Mouse (Mus musculus): Measurements from ENCODE around the gene Spg7. TPM values are rescaled to one million over a fixed set of nuclear protein-coding genes. Genes with fewer than 3 reads are reported as not detected.

Spg7 gene
- polyA plus RNA-seq, 1 experiment from 2014 or later = 45.8 TPM

DNA sequence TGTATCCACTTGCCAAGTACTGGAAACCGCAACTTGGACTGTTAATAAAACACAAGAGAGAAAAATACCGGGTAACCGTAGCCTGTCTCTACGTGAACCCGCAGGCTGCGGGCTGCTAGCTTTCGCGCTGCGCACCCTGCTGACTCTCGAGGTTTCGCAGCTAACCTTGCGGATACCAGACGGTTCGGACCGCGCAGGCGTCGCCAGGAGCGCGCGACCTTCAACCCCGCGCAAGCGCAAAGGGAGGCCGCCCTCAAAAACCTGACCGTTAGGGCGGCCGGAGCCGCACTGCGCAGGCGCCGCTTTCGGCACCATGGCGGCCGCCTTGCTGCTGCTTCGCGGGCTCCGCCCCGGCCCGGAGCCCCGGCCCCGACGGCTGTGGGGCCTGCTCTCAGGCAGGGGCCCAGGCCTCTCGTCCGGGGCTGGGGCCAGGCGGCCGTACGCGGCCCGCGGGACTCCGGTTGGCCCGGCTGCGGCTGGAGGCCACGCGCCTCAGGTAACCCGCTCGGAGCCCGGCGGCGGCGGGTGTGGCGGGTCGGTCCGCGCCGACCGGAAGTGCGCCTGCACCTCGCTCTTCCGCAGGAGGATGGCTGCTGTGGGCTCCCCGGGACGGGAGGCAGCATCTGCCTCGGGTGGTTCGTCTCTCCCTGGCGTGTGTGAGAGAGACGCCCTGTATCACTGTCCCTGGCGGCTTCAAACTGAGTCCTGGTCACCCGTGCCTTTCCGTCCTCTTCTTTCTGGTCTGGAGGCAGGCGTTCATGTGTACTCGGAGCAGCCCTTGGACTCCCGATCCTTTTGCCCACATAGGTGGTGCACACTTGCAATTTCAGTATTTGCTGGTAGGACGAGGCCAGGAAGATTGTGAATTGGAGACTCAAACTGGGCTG lies 2.7 kb downstream of the Spg7 start:
- ATAC-seq (ENCODE audit: low FRiP score) (peak; percentile 95), DNase-seq (ENCODE audit: low spot score) (peak; percentile 98)
- Histone ChIP-seq H3K4me3 (ENCODE audit: low read depth, low read length) (peak overlapping the region; percentile 96), H3K4me1 (replicated peaks; ENCODE audit: control insufficient read depth, insufficient read depth, low read length) (peaks cover 2% of the 10 kb centered on the region; the same call in 1 of the 2 replicates), H3K27me3 (ENCODE audit: control insufficient read depth, insufficient read depth, low read length) (no peaks in the 10 kb centered on the region), H3K9ac (ENCODE audit: low read depth, low read length) (peak overlapping the region; percentile 90), H3K9me3 (ENCODE audit: control insufficient read depth, low read length) (no peaks in the 10 kb centered on the region), H3K27ac (ENCODE audit: low read depth, low read length) (peak overlapping the region; percentile 86), H3K4me2 (replicated peaks; ENCODE audit: low read depth, low read length) (peak overlapping the region; percentile 73), H3K36me3 (ENCODE audit: control insufficient read depth, insufficient read depth, low read length) (no peaks in the 10 kb centered on the region)
- under 1% methylated on average over 78 of the region's 84 CpGs for WGBS

DNA sequence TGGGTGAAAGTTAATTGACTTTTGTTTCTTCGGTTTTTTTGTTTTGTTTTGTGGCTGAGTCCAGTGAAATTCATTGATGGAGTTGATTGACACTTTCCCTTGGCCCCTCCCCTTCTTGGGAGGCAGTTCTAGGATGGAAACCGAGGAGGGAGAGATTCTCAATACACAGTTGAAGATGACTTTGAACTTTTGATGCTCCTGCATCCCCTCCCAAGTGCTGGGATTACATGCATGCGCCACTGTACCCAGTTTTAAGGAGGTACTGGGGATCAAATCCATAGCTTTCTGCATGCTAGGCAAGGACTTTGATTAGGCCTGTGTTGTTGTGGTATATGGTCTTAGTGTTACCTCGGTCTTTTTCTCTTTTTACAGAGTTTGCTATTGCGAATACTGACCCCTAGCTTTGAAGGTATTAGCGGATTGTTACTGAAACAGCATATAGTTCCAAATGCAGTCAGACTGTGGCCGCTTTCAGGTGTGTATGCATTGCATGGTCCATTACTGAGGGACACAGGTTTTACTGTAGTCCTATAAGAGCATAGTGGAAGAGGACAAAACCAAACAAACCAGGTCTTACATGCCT lies 3.5 kb downstream of the Spg7 start:
- peak overlapping the region; percentile 86 for H3K27ac ChIP-seq (ENCODE audit: low read depth, low read length)
- WGBS = 42% methylated on average over 7 of the region's 7 CpGs
- ATAC-seq (ENCODE audit: low FRiP score) = no peak
- H3K9ac ChIP-seq (ENCODE audit: low read depth, low read length) = peak overlapping the region; percentile 90
- no peaks in the 10 kb centered on the region for H3K27me3 ChIP-seq (ENCODE audit: control insufficient read depth, insufficient read depth, low read length)
- DNase-seq (ENCODE audit: low spot score) = no peak
- H3K4me1 ChIP-seq (replicated peaks; ENCODE audit: control insufficient read depth, insufficient read depth, low read length) = peaks cover 2% of the 10 kb centered on the region; the same call in 1 of the 2 replicates
- no peaks in the 10 kb centered on the region for H3K36me3 ChIP-seq (ENCODE audit: control insufficient read depth, insufficient read depth, low read length)
- peak overlapping the region; percentile 96 for H3K4me3 ChIP-seq (ENCODE audit: low read depth, low read length)
- H3K4me2 ChIP-seq (replicated peaks; ENCODE audit: low read depth, low read length) = peak overlapping the region; percentile 73
- no peaks in the 10 kb centered on the region for H3K9me3 ChIP-seq (ENCODE audit: control insufficient read depth, low read length)

DNA sequence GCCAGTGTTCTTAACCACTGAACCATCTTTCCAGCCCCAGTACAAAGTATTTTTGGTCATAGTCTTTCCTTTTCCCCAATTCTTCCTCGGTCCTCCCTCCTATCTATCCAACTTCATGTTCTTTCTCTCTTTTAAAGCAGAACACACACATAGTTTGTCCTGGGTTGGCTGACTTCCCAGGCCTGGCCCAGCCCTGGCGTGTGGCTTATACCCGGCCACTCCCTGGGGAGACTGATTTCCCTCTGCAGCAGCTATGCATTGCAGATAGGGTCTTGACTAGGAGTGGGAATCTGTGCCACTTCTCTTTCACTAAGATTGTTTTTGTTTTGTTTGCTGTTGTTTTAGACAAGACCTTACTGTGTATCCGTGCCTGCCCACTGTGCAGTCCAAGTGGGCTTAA lies 8.4 kb downstream of the Spg7 start:
- H3K36me3 ChIP-seq (ENCODE audit: control insufficient read depth, insufficient read depth, low read length) = 0 out of 2 replicates have a peak, but pooled peaks cover 2% of the 10 kb centered on the region
- 92% methylated on average over 4 of the region's 4 CpGs for WGBS
- no peak for DNase-seq (ENCODE audit: low spot score)

DNA sequence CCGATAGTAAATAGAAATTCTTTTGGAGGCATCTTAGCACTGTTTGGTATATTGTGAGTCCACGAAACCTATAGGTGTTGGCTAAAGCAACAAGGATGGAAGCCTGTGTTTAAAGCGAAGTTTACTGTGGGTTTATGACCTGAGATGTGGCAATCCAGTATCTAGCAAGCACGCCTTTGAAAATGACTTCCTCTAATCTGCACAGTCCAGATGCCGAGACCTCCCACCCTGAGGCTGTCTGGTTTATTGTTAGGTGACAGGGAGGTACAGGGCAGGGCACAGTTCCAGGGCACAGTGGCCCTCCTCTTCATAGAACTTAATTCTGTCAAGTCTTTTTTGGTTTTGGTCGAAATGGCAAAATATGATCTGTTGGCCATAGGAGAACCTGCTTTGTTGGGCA lies 14.5 kb downstream of the Spg7 start:
- no peak for ATAC-seq (ENCODE audit: low FRiP score)
- Histone ChIP-seq H3K27ac (ENCODE audit: low read depth, low read length) (no peak overlapping the region), H3K4me2 (replicated peaks; ENCODE audit: low read depth, low read length) (no peak overlapping the region), H3K4me3 (ENCODE audit: low read depth, low read length) (no peak overlapping the region), H3K9ac (ENCODE audit: low read depth, low read length) (no peak overlapping the region), H3K4me1 (replicated peaks; ENCODE audit: control insufficient read depth, insufficient read depth, low read length) (no peaks in the 10 kb centered on the region), H3K36me3 (ENCODE audit: control insufficient read depth, insufficient read depth, low read length) (peaks cover 10% of the 10 kb centered on the region; the same call in 1 of the 2 replicates), H3K9me3 (ENCODE audit: control insufficient read depth, low read length) (no peaks in the 10 kb centered on the region), H3K27me3 (ENCODE audit: control insufficient read depth, insufficient read depth, low read length) (no peaks in the 10 kb centered on the region)
- DNase-seq (ENCODE audit: low spot score) = no peak
- WGBS = 95% methylated on average over 6 of the region's 6 CpGs

More for the DNA sequence above, 8.4 kb downstream of the Spg7 start:
- Histone ChIP-seq H3K9ac (ENCODE audit: low read depth, low read length) (no peak overlapping the region), H3K9me3 (ENCODE audit: control insufficient read depth, low read length) (no peaks in the 10 kb centered on the region), H3K27me3 (ENCODE audit: control insufficient read depth, insufficient read depth, low read length) (no peaks in the 10 kb centered on the region), H3K4me1 (replicated peaks; ENCODE audit: control insufficient read depth, insufficient read depth, low read length) (peaks cover 2% of the 10 kb centered on the region; the same call in 1 of the 2 replicates), H3K4me3 (ENCODE audit: low read depth, low read length) (no peak overlapping the region), H3K4me2 (replicated peaks; ENCODE audit: low read depth, low read length) (no peak overlapping the region), H3K27ac (ENCODE audit: low read depth, low read length) (no peak overlapping the region)
- ATAC-seq (ENCODE audit: low FRiP score) = no peak

DNA sequence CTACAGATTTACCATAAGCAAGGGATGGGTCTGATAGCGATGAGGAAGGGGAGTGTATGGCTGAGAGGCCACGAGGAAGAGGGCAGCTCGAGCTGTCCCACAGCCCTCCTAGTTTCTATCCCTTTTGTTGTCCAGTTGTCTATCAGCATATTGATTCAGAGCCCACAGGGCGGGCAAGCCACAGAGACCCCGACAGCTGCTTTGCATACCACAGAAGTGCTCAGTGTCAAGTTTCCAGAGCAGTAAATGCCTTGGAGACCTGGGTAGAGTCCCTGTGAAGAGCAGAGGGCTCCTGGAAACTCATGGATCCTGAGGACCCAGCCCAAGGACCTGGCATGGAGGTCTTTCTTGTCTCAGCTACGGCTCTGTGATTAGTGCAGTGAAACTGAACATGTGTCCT lies 20.3 kb downstream of the Spg7 start:
- no peak for ATAC-seq (ENCODE audit: low FRiP score)
- H3K9me3 ChIP-seq (ENCODE audit: control insufficient read depth, low read length) = no peaks in the 10 kb centered on the region
- H3K27me3 ChIP-seq (ENCODE audit: control insufficient read depth, insufficient read depth, low read length) = no peaks in the 10 kb centered on the region
- H3K4me1 ChIP-seq (replicated peaks; ENCODE audit: control insufficient read depth, insufficient read depth, low read length) = no peaks in the 10 kb centered on the region
- H3K27ac ChIP-seq (ENCODE audit: low read depth, low read length) = no peak overlapping the region
- peaks cover 9% of the 10 kb centered on the region; the same call in 1 of the 2 replicates for H3K36me3 ChIP-seq (ENCODE audit: control insufficient read depth, insufficient read depth, low read length)
- H3K4me3 ChIP-seq (ENCODE audit: low read depth, low read length) = no peak overlapping the region
- WGBS = 79% methylated on average over 6 of the region's 6 CpGs
- no peak overlapping the region for H3K4me2 ChIP-seq (replicated peaks; ENCODE audit: low read depth, low read length)
- no peak for DNase-seq (ENCODE audit: low spot score)
- no peak overlapping the region for H3K9ac ChIP-seq (ENCODE audit: low read depth, low read length)

DNA sequence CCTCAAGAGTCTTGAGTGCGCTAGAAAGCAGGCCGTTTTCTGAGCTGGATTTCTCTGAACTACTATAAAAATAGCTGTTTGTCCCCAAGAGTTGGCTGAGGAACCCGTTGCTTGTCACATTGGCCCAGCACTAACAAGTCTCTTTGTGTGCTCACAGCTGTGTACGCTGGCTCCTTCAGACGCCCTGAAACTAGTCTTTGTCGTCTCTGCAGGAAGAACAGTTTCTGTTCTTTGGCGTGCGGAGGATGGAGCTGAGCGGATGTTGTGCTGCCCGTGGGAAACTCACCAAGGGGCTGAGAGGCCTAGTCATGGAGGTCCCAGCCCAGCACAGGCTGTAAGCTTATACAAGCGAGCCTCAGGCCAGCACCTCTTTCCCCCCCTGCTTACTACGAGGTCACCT lies 20.9 kb downstream of the Spg7 start:
- Histone ChIP-seq H3K4me1 (replicated peaks; ENCODE audit: control insufficient read depth, insufficient read depth, low read length) (no peaks in the 10 kb centered on the region), H3K4me3 (ENCODE audit: low read depth, low read length) (no peak overlapping the region), H3K9me3 (ENCODE audit: control insufficient read depth, low read length) (no peaks in the 10 kb centered on the region), H3K27me3 (ENCODE audit: control insufficient read depth, insufficient read depth, low read length) (no peaks in the 10 kb centered on the region), H3K36me3 (ENCODE audit: control insufficient read depth, insufficient read depth, low read length) (peaks cover 9% of the 10 kb centered on the region; the same call in 1 of the 2 replicates), H3K9ac (ENCODE audit: low read depth, low read length) (no peak overlapping the region), H3K27ac (ENCODE audit: low read depth, low read length) (no peak overlapping the region), H3K4me2 (replicated peaks; ENCODE audit: low read depth, low read length) (no peak overlapping the region)
- ATAC-seq (ENCODE audit: low FRiP score) = no peak
- no peak for DNase-seq (ENCODE audit: low spot score)
- WGBS = 91% methylated on average over 12 of the region's 12 CpGs

DNA sequence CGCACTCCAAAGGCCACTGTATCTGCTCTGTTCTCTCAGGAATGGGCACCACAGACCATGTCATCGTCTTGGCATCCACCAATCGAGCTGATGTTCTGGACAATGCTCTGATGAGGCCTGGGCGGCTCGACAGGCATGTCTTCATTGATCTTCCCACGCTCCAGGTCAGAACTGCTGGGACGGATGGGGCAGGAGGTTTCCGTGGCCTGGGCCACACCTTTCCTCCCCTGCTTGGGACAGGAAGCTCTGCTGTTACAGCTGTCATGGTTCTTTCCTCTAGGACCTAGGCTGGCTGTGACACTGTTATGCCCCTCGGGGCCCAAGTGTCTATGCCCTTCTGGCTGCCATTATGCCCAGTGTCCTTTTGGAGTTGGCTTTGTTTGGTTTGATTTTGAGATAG lies 24.5 kb downstream of the Spg7 start:
- Histone ChIP-seq H3K4me3 (ENCODE audit: low read depth, low read length) (no peak overlapping the region), H3K36me3 (ENCODE audit: control insufficient read depth, insufficient read depth, low read length) (peaks cover 16% of the 10 kb centered on the region), H3K27ac (ENCODE audit: low read depth, low read length) (no peak overlapping the region), H3K9me3 (ENCODE audit: control insufficient read depth, low read length) (no peaks in the 10 kb centered on the region), H3K9ac (ENCODE audit: low read depth, low read length) (no peak overlapping the region), H3K27me3 (ENCODE audit: control insufficient read depth, insufficient read depth, low read length) (no peaks in the 10 kb centered on the region), H3K4me2 (replicated peaks; ENCODE audit: low read depth, low read length) (no peak overlapping the region), H3K4me1 (replicated peaks; ENCODE audit: control insufficient read depth, insufficient read depth, low read length) (no peaks in the 10 kb centered on the region)
- DNase-seq (ENCODE audit: low spot score) (no peak), ATAC-seq (ENCODE audit: low FRiP score) (no peak)
- 95% methylated on average over 9 of the region's 9 CpGs for WGBS

DNA sequence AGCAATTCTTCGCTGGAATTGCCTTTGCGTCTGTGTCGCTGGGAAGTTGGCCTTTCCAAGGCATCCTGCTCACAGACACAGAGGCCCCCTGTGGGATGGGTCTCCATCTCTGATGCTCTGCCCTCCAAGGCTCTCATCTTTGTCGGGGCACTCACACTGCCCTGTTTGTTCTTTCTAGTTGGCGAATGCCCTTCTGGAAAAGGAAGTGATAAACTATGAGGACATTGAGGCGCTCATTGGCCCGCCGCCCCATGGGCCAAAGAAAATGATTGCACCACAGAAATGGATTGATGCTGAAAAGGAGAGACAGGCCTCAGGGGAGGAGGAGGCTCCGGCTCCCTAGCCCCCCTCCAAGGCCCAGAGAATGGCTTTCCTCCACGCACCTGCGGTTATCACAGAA lies 34.5 kb downstream of the Spg7 start:
- no peak overlapping the region for H3K4me2 ChIP-seq (replicated peaks; ENCODE audit: low read depth, low read length)
- H3K36me3 ChIP-seq (ENCODE audit: control insufficient read depth, insufficient read depth, low read length) = peaks cover 15% of the 10 kb centered on the region; the same call in 1 of the 2 replicates
- 0 out of 2 replicates have a peak, but pooled peaks cover 2% of the 10 kb centered on the region for H3K4me1 ChIP-seq (replicated peaks; ENCODE audit: control insufficient read depth, insufficient read depth, low read length)
- H3K9me3 ChIP-seq (ENCODE audit: control insufficient read depth, low read length) = no peaks in the 10 kb centered on the region
- 97% methylated on average over 11 of the region's 11 CpGs for WGBS
- H3K27me3 ChIP-seq (ENCODE audit: control insufficient read depth, insufficient read depth, low read length) = no peaks in the 10 kb centered on the region
- no peak for DNase-seq (ENCODE audit: low spot score)
- H3K4me3 ChIP-seq (ENCODE audit: low read depth, low read length) = no peak overlapping the region
- no peak overlapping the region for H3K9ac ChIP-seq (ENCODE audit: low read depth, low read length)
- no peak for ATAC-seq (ENCODE audit: low FRiP score)
- H3K27ac ChIP-seq (ENCODE audit: low read depth, low read length) = no peak overlapping the region
